Mouse (Mus musculus): Measurements from ENCODE around the gene Prox2. TPM values are rescaled to one million over a fixed set of nuclear protein-coding genes. Genes with fewer than 3 reads are reported as not detected.

Gene Prox2
- polyA plus RNA-seq, 1 experiment from 2014 or later, result 1.8 TPM

DNA sequence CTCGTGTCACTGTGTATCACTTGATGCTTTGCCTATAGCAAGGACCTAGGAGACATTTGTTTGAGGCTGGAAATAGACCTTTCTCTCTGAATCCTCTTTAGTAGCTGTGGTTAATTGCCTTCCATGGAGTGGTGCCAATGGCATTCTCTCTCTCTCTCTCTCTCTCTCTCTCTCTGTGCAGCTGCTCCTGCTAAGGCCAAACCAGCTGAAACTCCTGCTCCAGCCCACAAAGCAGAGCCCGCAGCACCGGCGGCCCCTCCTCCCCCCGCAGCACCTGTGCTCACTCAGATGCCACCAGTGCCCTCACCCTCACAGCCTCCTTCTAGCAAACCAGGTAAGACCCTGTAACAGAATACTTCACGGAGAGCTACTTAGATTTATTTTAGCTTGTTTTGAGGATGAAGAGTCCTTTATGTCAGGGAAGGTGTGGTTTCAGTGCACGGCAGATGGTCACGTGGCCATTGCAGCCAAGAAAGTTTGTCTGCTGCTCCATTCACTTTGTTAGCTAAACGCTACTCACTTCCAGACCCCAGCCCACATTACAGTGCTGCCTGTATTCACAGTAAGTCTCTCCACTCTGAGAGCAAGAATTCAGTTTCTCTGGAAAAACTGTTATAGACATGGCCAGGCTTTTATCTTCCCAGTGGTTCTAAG lies 11.4 kb upstream of the Prox2 start:
- Histone ChIP-seq H3K27me3 (ENCODE audit: control insufficient read depth, insufficient read depth, low read length) (no peaks in the 10 kb centered on the region), H3K4me2 (ENCODE audit: low read depth, low read length) (no peak overlapping the region), H3K36me3 (ENCODE audit: control insufficient read depth, insufficient read depth) (peaks cover 59% of the 10 kb centered on the region), H3K4me3 (ENCODE audit: low read length) (no peak overlapping the region), H3K4me1 (ENCODE audit: control insufficient read depth, insufficient read depth, low read length) (0 out of 2 replicates have a peak, but pooled peaks cover 2% of the 10 kb centered on the region), H3K27ac (ENCODE audit: low read length) (no peak overlapping the region), H3K9ac (ENCODE audit: low read length) (no peak overlapping the region), H3K9me3 (replicated peaks; ENCODE audit: control insufficient read depth, low read length) (no peaks in the 10 kb centered on the region)
- ATAC-seq (replicated peaks; ENCODE audit: extremely low read depth, insufficient read depth, low FRiP score), result no peak
- 78% methylated on average over 9 of the region's 9 CpGs for WGBS

DNA sequence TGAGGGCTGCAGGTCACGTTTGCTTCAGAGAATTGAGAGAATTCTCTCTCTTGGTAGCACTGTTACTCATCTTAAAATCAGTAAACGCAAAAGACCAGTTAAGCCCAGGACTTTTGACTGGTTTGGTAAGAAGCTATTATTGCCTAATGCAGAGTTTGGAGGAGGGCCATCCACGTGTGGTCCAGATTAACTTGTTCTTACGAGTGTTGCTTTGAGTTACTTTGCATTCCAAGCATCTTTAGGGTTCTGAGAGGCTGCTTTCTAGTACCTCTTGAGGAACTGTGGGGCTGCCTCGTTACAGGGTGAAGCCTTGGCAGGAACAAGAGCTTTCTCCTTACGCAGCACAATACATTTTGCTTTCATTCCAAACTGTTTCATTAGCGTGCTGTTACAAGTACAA lies 5.1 kb upstream of the Prox2 start:
- no peaks in the 10 kb centered on the region for H3K9me3 ChIP-seq (replicated peaks; ENCODE audit: control insufficient read depth, low read length)
- WGBS, result 66% methylated on average over 7 of the region's 7 CpGs
- H3K4me3 ChIP-seq (ENCODE audit: low read length), result no peak overlapping the region
- no peak overlapping the region for H3K4me2 ChIP-seq (ENCODE audit: low read depth, low read length)
- H3K27me3 ChIP-seq (ENCODE audit: control insufficient read depth, insufficient read depth, low read length), result no peaks in the 10 kb centered on the region
- no peak overlapping the region for H3K27ac ChIP-seq (ENCODE audit: low read length)
- peaks cover 22% of the 10 kb centered on the region for H3K4me1 ChIP-seq (ENCODE audit: control insufficient read depth, insufficient read depth, low read length)
- peaks cover 18% of the 10 kb centered on the region for H3K36me3 ChIP-seq (ENCODE audit: control insufficient read depth, insufficient read depth)
- no peak for ATAC-seq (replicated peaks; ENCODE audit: extremely low read depth, insufficient read depth, low FRiP score)
- H3K9ac ChIP-seq (ENCODE audit: low read length), result no peak overlapping the region

DNA sequence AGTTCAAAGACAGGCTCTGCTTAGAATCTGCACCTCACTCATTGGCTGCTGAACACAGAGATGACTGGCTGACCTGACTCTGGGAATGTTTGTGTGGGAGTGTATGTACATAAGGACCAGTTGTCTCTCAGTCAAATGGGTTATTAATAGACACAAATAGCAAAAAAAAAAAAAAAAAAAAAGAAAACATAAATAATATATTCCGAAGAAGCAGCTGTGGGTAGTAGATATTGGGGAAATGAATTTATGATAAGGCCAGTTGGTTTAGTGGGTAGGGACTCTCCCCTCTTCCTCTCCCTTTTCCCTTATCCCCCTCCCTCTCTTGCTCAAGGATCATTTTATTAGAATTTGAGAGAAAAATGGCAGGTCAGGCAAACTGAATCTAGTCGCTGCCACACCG lies 3.4 kb upstream of the Prox2 start:
- Histone ChIP-seq H3K4me3 (ENCODE audit: low read length) (no peak overlapping the region), H3K27ac (ENCODE audit: low read length) (no peak overlapping the region), H3K36me3 (ENCODE audit: control insufficient read depth, insufficient read depth) (peaks cover 7% of the 10 kb centered on the region), H3K4me1 (ENCODE audit: control insufficient read depth, insufficient read depth, low read length) (peaks cover 27% of the 10 kb centered on the region), H3K9ac (ENCODE audit: low read length) (no peak overlapping the region), H3K9me3 (replicated peaks; ENCODE audit: control insufficient read depth, low read length) (no peaks in the 10 kb centered on the region), H3K27me3 (ENCODE audit: control insufficient read depth, insufficient read depth, low read length) (no peaks in the 10 kb centered on the region), H3K4me2 (ENCODE audit: low read depth, low read length) (no peak overlapping the region)
- 92% methylated on average over 3 of the region's 3 CpGs for WGBS
- ATAC-seq (replicated peaks; ENCODE audit: extremely low read depth, insufficient read depth, low FRiP score), result no peak

DNA sequence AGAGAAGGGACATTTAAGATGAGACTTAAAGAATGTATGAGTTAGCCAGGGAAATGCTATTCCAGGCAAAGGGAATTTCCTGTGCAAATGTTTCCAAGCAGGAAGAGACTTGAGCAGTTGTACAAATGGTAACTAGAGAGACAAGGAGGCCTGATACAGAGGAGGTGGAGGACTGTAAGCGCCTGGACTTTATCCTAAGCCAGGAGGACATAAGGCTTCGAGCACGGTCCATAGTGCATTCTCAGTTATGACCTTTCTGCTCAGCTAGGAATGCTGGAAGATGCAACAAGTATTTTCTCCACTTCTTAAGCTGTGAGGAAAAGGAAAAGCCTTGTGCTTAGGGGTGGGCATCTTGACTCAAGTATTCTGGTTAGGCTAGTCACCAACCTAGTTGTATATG lies 2.8 kb upstream of the Prox2 start:
- Histone ChIP-seq H3K4me2 (ENCODE audit: low read depth, low read length) (no peak overlapping the region), H3K4me3 (ENCODE audit: low read length) (no peak overlapping the region), H3K9me3 (replicated peaks; ENCODE audit: control insufficient read depth, low read length) (no peaks in the 10 kb centered on the region), H3K9ac (ENCODE audit: low read length) (no peak overlapping the region), H3K36me3 (ENCODE audit: control insufficient read depth, insufficient read depth) (0 out of 2 replicates have a peak, but pooled peaks cover 2% of the 10 kb centered on the region), H3K4me1 (ENCODE audit: control insufficient read depth, insufficient read depth, low read length) (peaks cover 26% of the 10 kb centered on the region), H3K27me3 (ENCODE audit: control insufficient read depth, insufficient read depth, low read length) (no peaks in the 10 kb centered on the region), H3K27ac (ENCODE audit: low read length) (no peak overlapping the region)
- whole genome bisulfite sequencing, result 72% methylated on average over 3 of the region's 3 CpGs
- no peak for ATAC-seq (replicated peaks; ENCODE audit: extremely low read depth, insufficient read depth, low FRiP score)

DNA sequence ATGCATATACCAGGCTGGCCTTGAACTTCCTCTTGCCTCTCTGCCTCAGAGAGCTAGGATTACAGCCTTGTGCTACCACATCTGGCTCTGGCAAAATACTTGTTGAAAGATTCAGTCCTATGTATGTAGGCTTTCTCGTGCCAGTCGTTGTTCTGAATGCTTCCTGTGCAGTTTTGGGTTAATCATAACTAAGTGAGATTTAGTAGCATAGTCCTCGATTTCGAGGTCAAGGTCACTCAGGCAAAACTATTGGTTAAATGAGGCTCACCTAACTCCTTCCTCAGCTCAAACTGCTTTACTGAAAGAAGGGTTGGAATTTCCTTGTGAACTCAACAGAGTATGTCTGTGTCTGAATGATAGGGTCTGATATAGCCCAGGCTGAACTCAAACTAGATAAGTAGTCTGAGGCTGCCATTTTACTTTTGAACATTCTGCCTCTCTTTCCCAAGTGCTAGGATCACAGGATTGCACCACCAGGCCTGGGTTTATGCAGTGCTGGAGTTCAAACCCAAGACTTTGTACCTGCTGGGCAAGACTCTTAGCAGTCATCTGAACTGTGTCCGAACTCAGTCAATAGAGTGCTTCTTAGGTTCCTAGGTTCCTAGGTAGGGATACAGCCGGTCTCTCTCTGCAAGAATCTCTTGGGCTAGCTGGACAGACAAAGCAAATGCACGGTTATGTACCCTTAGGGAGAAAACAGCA lies 2.1 kb upstream of the Prox2 start:
- 76% methylated on average over 7 of the region's 7 CpGs for WGBS
- peak overlapping the region; percentile 96 for H3K4me3 ChIP-seq (ENCODE audit: low read length)
- ATAC-seq (replicated peaks; ENCODE audit: extremely low read depth, insufficient read depth, low FRiP score), result no peak
- peaks cover 25% of the 10 kb centered on the region for H3K4me1 ChIP-seq (ENCODE audit: control insufficient read depth, insufficient read depth, low read length)
- no peak overlapping the region for H3K9ac ChIP-seq (ENCODE audit: low read length)
- peak overlapping the region; percentile 45; the same call in 1 of the 2 replicates for H3K27ac ChIP-seq (ENCODE audit: low read length)
- H3K36me3 ChIP-seq (ENCODE audit: control insufficient read depth, insufficient read depth), result no peaks in the 10 kb centered on the region
- H3K4me2 ChIP-seq (ENCODE audit: low read depth, low read length), result peak overlapping the region; percentile 72
- H3K9me3 ChIP-seq (replicated peaks; ENCODE audit: control insufficient read depth, low read length), result no peaks in the 10 kb centered on the region
- no peaks in the 10 kb centered on the region for H3K27me3 ChIP-seq (ENCODE audit: control insufficient read depth, insufficient read depth, low read length)

DNA sequence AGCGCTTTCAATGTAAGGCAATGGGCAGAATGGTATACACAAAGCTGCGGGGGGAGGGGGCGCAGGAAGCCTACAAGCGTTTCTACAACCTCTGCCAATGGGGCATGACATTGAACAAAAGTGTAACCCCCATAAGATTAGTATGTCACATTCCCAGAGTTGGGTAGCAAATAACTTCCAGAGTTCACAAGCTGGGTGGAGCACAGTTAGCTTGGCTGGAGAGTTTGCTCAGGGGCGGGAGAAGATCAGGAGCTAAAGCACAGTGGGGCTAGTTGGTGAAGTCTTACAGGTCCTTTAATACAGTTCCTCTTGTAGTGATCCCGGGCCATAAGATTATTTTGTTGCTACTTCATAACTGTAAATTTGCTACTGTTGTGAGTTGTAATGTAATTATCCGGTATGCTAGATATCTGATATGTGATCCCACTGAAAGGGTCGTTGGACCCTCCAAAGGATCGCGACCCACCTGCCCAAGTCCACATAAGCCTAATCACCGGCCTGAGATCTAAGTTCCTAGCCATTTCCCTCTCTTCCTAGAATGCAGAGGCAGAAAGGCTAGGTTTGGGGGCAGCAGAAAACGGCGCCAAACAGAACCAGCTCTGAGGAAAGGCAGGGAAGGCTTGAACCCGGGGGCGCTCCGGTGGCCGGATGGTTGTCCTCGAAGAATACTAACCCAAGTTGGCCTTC lies 405 bp downstream of the Prox2 start:
- Histone ChIP-seq H3K27ac (ENCODE audit: low read length) (peak overlapping the region; percentile 96), H3K9ac (ENCODE audit: low read length) (peak overlapping the region; percentile 99), H3K4me3 (ENCODE audit: low read length) (peak overlapping the region; percentile 96), H3K36me3 (ENCODE audit: control insufficient read depth, insufficient read depth) (no peaks in the 10 kb centered on the region), H3K4me2 (ENCODE audit: low read depth, low read length) (peak overlapping the region; percentile 72), H3K4me1 (ENCODE audit: control insufficient read depth, insufficient read depth, low read length) (peaks cover 30% of the 10 kb centered on the region), H3K27me3 (ENCODE audit: control insufficient read depth, insufficient read depth, low read length) (no peaks in the 10 kb centered on the region), H3K9me3 (replicated peaks; ENCODE audit: control insufficient read depth, low read length) (no peaks in the 10 kb centered on the region)
- ATAC-seq (replicated peaks; ENCODE audit: extremely low read depth, insufficient read depth, low FRiP score), result peak; percentile 34; the same call in 1 of the 2 replicates
- 13% methylated on average over 18 of the region's 18 CpGs for WGBS

DNA sequence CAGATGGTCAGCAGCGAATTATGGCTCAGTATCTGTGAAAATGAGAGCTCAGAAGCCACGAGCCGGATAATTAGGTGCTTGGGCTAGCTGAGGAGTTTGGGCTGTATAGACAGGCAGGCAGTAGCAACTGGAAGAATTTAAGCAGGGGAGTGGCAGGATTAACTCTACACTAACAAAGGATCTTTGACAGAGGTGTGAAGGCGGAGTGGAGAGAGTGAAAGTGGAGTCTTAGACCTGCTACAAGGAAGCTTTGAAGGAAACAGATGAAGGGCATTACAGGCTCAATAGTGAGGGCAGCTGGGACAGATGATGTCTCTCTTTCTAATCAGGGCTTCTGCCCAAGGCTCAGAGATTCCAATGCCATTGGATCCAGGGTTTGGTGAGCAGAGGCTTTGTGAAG lies 1.1 kb downstream of the Prox2 start:
- Histone ChIP-seq H3K9ac (ENCODE audit: low read length) (no peak overlapping the region; the same call in 1 of the 2 replicates), H3K9me3 (replicated peaks; ENCODE audit: control insufficient read depth, low read length) (no peaks in the 10 kb centered on the region), H3K4me1 (ENCODE audit: control insufficient read depth, insufficient read depth, low read length) (peaks cover 30% of the 10 kb centered on the region), H3K36me3 (ENCODE audit: control insufficient read depth, insufficient read depth) (no peaks in the 10 kb centered on the region), H3K4me3 (ENCODE audit: low read length) (no peak overlapping the region), H3K27me3 (ENCODE audit: control insufficient read depth, insufficient read depth, low read length) (no peaks in the 10 kb centered on the region), H3K27ac (ENCODE audit: low read length) (no peak overlapping the region), H3K4me2 (ENCODE audit: low read depth, low read length) (no peak overlapping the region)
- no peak for ATAC-seq (replicated peaks; ENCODE audit: extremely low read depth, insufficient read depth, low FRiP score)
- WGBS, result 68% methylated on average over 4 of the region's 4 CpGs

DNA sequence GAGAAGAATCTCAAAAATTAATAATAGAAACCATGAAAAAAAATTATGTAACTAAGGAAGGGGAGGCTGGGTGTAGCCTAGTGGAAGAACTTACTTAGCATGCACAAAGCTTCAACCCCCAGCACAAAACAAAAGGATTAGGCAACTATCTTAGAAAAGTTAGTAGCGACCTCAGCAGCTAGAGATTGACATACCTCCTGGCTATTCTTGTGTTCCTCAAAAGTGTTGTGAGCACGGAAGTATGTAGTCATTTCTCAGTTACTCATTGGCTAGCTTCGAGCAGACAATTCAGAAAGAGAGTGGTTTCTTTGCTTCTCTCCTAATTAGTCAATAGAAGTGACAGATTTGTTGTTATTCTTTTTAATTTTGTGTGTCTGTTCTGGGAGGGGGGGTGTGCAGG lies 1.9 kb downstream of the Prox2 start:
- H3K27ac ChIP-seq (ENCODE audit: low read length), result no peak overlapping the region
- 63% methylated on average over 3 of the region's 3 CpGs for WGBS
- ATAC-seq (replicated peaks; ENCODE audit: extremely low read depth, insufficient read depth, low FRiP score), result no peak
- H3K27me3 ChIP-seq (ENCODE audit: control insufficient read depth, insufficient read depth, low read length), result no peaks in the 10 kb centered on the region
- H3K4me3 ChIP-seq (ENCODE audit: low read length), result no peak overlapping the region
- H3K36me3 ChIP-seq (ENCODE audit: control insufficient read depth, insufficient read depth), result no peaks in the 10 kb centered on the region
- H3K4me1 ChIP-seq (ENCODE audit: control insufficient read depth, insufficient read depth, low read length), result peaks cover 30% of the 10 kb centered on the region
- no peak overlapping the region for H3K9ac ChIP-seq (ENCODE audit: low read length)
- no peak overlapping the region for H3K4me2 ChIP-seq (ENCODE audit: low read depth, low read length)
- H3K9me3 ChIP-seq (replicated peaks; ENCODE audit: control insufficient read depth, low read length), result no peaks in the 10 kb centered on the region

DNA sequence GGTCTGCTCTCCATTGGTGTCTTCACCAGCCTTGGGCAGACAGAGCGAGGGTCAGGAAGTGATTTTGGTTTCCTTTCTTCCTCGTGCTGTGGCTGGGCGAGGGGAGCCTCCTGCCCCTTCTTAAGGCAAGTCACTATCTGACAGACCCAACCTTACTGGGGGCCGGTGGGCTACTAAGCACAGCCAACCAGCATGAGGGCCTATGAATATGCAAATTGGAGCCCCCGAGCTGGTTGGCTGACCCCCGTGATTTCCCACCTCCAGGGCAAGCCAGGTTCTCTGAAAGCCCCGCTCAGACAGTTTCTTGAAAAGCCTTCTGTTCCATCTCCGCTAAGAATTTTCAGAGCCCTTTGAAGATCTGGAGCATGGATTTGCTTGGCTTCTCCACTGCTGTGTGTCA lies 4.3 kb downstream of the Prox2 start:
- H3K4me3 ChIP-seq (ENCODE audit: low read length), result peak overlapping the region; percentile 6

More for the DNA sequence above, 4.3 kb downstream of the Prox2 start:
- 7% methylated on average over 8 of the region's 8 CpGs for WGBS
- H3K4me2 ChIP-seq (ENCODE audit: low read depth, low read length), result peak overlapping the region; percentile 36
- H3K9me3 ChIP-seq (replicated peaks; ENCODE audit: control insufficient read depth, low read length), result no peaks in the 10 kb centered on the region
- H3K9ac ChIP-seq (ENCODE audit: low read length), result 0 out of 2 replicates have a peak overlapping the region, but pooled peaks have one; percentile 0
- peaks cover 10% of the 10 kb centered on the region for H3K4me1 ChIP-seq (ENCODE audit: control insufficient read depth, insufficient read depth, low read length)
- no peak for ATAC-seq (replicated peaks; ENCODE audit: extremely low read depth, insufficient read depth, low FRiP score)
- H3K27ac ChIP-seq (ENCODE audit: low read length), result no peak overlapping the region
- no peaks in the 10 kb centered on the region for H3K27me3 ChIP-seq (ENCODE audit: control insufficient read depth, insufficient read depth, low read length)
- H3K36me3 ChIP-seq (ENCODE audit: control insufficient read depth, insufficient read depth), result no peaks in the 10 kb centered on the region

Data from heart, embryonic 16.5 days (tissue).